Mouse (Mus musculus) embryonic stem cell, embryonic (primary cell): Measurements from ENCODE around the gene Nde1.

ENCODE experiments used
- CTCF ChIA-PET, 4 experiments: fragments of 300-600 bp in 2 of 4; fragments of 350-600 bp in 2 of 4; sonication (Branson Sonifier 250); formaldehyde crosslinking; loops; one replicate each; lab custom pipeline; 2022; ENCODE audit warnings: inconsistent platforms in 2 of 4; lab: Charles Lee
- POLR2A ChIA-PET, 4 experiments: fragments of 300-600 bp in 2 of 4; fragments of 350-600 bp in 2 of 4; sonication (Branson Sonifier 250); formaldehyde crosslinking; loops; one replicate each; lab custom pipeline; 2022; ENCODE audit warnings: antibody characterized with exemption in 4 of 4, inconsistent platforms in 1 of 4; lab: Charles Lee

Nde1 gene

GRCm38 (mm10) chr16:14195427-14195826, 32.4 kb downstream of the Nde1 start:
- POLR2A ChIA-PET: interaction anchor here in 2 of 4 experiments (0.9 to 1.3 kb wide), 4 partner anchors 9 to 71 kb away, joined by 3 read pairs; no protein-coding TSS in a partner anchor
- CTCF ChIA-PET: interaction anchor here (0.5 to 1.5 kb wide), 23 partner anchors 9 to 390 kb away, joined by 3 to 16 read pairs (median 3); partner anchors contain the start of genes Mpv17l (in 3 of the 4) and Pdxdc1 (in 3 of the 4)

- ChIA-PET POLR2A (interaction anchor here in 3 of 4 experiments (0.5 to 1.4 kb wide), 4 partner anchors 22 to 118 kb away, joined by 3 to 10 read pairs (median 3); partner anchors contain the start of gene Fopnl (in 1 of the 3)), CTCF (interaction anchor here in 3 of 4 experiments (0.5 to 2.4 kb wide), 7 partner anchors 9 to 456 kb away, joined by 3 to 9 read pairs (median 3); no protein-coding TSS in a partner anchor)
Measured at GRCm38 (mm10) chr16:14198798-14199197, 35.7 kb downstream of the Nde1 start.

GRCm38 (mm10) chr16:14215156-14215555, 52.1 kb downstream of the Nde1 start:
- ChIA-PET CTCF (interaction anchor here in 3 of 4 experiments (0.5 to 1.2 kb wide), 3 partner anchors 16 to 99 kb away, joined by 4 to 5 read pairs (median 4); no protein-coding TSS in a partner anchor), POLR2A (interaction anchor here in 2 of 4 experiments (0.5 to 1.2 kb wide), 3 partner anchors 38 to 155 kb away, joined by 3 read pairs; no protein-coding TSS in a partner anchor)

GRCm38 (mm10) chr16:14237100-14237723, 74.1 kb downstream of the Nde1 start:
- CTCF ChIA-PET: interaction anchor here (0.5 to 1.7 kb wide), 29 partner anchors 10 to 468 kb away, joined by 3 to 11 read pairs (median 4); partner anchors contain the start of genes Fopnl (in 1 of the 4) and Myh11 (in 1 of the 4)

GRCm38 (mm10) chr16:14242059-14242458, 79.0 kb downstream of the Nde1 start:
- ChIA-PET POLR2A (interaction anchor here in 1 of 4 experiments (0.7 to 1.1 kb wide), 2 partner anchors 9 kb away, joined by 3 to 4 read pairs; no protein-coding TSS in a partner anchor), CTCF (interaction anchor here in 2 of 4 experiments (0.6 to 1.5 kb wide), 8 partner anchors 9 to 75 kb away, joined by 3 to 6 read pairs (median 3); partner anchors contain the start of gene Fopnl (in 1 of the 2))

More at GRCm38 (mm10) chr16:14237100-14237723, 74.1 kb downstream of the Nde1 start:
- POLR2A ChIA-PET: interaction anchor here (0.6 to 1.7 kb wide), 8 partner anchors 30 to 469 kb away, joined by 3 to 6 read pairs (median 4); partner anchors contain the start of genes Fopnl (in 1 of the 4), Mpv17l (in 1 of the 4) and Pdxdc1 (in 1 of the 4)
